Mouse (Mus musculus) mature B cell (primary cell): ENCODE results near the gene Olfr887.

ENCODE experiments used
- in situ Hi-C: fragments of 300-500 bp; cut with MboI; formaldehyde crosslinking; loops from 2 replicates; pipeline ENCODE4 v1.14.3; 2019

Gene Olfr887

GRCm38 (mm10) chr9:38083772-38084171, at the start of gene Olfr887:
Olfr887 (plus strand) TSS chr9:38084072.
- in situ Hi-C loops = no loop called here

GRCm38 (mm10) chr9:38046255-38046654, 37.6 kb upstream of the Olfr887 start, which contains the start of gene Olfr884:
Olfr884 (plus strand) TSS chr9:38046555.
- in situ Hi-C loops = no loop called here

GRCm38 (mm10) chr9:38061022-38061421, 22.9 kb upstream of the Olfr887 start, which contains the start of gene Olfr885:
Olfr885 (plus strand) TSS chr9:38061322.
- in situ Hi-C loops = no loop called here

GRCm38 (mm10) chr9:38107828-38108227, 24.0 kb downstream of the Olfr887 start, which contains the start of gene Olfr888:
Olfr888 (plus strand) TSS chr9:38108128.
- in situ Hi-C loops = no loop called here

- in situ Hi-C loops = no loop called here
Observed at GRCm38 (mm10) chr9:38114898-38115297, 31.0 kb downstream of the Olfr887 start, which contains the start of gene Olfr889. Olfr889 (plus strand) TSS chr9:38115198.
